Mouse (Mus musculus) spleen, adult 2 months (tissue): ENCODE results near the gene Asxl2.

Source experiments
- CTCF ChIP-seq: fragments of 200-500 bp; IDR thresholded peaks from 2 replicates; pipeline ENCODE4 v1.5.1; 2011; ENCODE audit warnings: mild to moderate bottlenecking, inconsistent platforms; ENCODE audit not compliant: insufficient read depth, insufficient read length, insufficient replicate concordance; ENCODE audit errors: extremely low read depth
- POLR2A ChIP-seq: fragments of 200-500 bp; IDR thresholded peaks from 2 replicates; pipeline ENCODE4 v1.6.1; 2011; ENCODE audit warnings: low read depth, low read length, inconsistent platforms

GRCm38 (mm10) chr12:3499662-3500061 is 73.0 kb downstream of the Asxl2 start:
- TF ChIP-seq CTCF (no peak), POLR2A (no peak)
